Mouse (Mus musculus) large intestine, adult 2 months (tissue): ENCODE results near the gene Podnl1. TPM values are rescaled to one million over a fixed set of nuclear protein-coding genes. Genes with fewer than 3 reads are reported as not detected.

Source experiments
- DNase-seq: peaks from one replicate; pipeline ENCODE4 v3.0.0-alpha.2; 2012; ENCODE audit warnings: low read depth, low spot score
- WGBS: fragments of 180-500 bp; shearing (Covaris S2); methylation state at CpG from one replicate; pipeline ENCODE4 v1.1.7; 2018; 5-methylcytosine and 5-hydroxymethylcytosine counted together
- polyA plus RNA-seq: library from polyadenylated mRNA; depleted of rRNA; stranded (reverse); fragments of >200 nt; gene quantifications from 2 replicates; pipeline ENCODE4 v1.2.3, GENCODE M21; 2012; rRNA removed

Podnl1 gene
- polyA plus RNA-seq, result 5.6 and 5.9 TPM in 2 replicates

DNA sequence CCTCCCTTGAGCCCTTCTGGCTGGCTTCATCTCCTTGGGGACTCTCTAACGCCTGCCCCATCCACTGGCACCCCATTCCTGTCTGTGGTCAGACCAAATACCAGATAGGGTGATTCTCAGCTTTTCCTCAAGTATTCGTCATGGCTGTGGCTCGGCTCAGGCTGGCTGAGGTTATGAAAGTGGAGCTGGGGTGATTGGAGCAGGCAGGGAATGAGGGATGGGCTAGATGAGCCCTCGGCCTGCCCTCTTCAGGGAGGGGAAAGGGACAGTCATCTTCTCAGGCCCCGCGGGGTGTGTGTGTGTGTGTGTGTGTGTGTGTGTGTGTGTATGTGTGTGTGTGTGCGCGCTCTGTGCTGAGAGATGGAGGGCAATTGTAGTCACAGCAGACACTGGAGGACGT lies at the start of gene Podnl1:
Podnl1 (plus strand) TSS at position 334 of the 400 bp plus-strand sequence.
- WGBS, result 31% methylated on average over 9 of the region's 9 CpGs
- DNase-seq, result no peak

DNA sequence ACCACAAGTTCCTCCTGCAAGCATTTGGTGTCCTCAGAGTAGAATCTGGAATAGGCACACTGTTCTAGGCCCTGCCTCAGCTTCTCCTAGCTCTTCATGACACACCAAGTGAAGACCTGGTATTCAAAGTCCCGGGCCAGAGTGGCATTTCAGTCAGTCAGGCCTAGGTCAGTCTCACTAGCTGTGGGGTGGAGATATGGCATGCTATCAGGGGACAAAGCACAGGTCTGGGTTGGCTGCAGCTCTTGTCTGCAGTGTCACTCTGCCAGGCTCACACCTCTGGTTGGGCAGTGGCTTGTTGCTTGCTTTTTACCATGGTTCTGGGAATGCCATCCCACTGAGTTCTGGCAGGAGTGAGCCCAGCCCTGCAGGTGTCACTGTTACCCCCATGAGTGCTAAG lies 49.4 kb upstream of the Podnl1 start:
- 90% methylated on average over 1 of the region's 1 CpGs for WGBS

DNA sequence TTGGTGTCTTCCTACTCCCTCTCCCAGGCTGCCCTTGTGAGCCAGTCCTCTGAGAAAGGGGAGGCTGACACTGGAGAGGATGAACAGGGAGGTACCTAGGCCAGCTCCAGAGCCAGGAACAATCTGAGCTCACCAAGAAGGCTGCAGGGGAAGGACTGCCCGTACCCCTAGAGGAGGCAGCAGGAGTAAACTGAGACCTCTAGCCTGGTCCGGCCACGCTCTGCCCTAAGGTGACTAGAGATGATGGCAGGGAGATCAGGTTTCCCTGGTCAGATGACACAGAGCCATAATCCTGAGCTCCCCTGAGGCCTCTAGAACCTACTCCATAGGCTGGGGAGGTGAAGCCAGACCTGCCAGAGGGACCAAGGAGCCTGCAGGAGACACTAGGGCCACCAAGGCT lies 48.9 kb upstream of the Podnl1 start:
- WGBS, result 87% methylated on average over 3 of the region's 3 CpGs
- no peak for DNase-seq

More for the DNA sequence above, 49.4 kb upstream of the Podnl1 start:
- DNase-seq, result no peak

DNA sequence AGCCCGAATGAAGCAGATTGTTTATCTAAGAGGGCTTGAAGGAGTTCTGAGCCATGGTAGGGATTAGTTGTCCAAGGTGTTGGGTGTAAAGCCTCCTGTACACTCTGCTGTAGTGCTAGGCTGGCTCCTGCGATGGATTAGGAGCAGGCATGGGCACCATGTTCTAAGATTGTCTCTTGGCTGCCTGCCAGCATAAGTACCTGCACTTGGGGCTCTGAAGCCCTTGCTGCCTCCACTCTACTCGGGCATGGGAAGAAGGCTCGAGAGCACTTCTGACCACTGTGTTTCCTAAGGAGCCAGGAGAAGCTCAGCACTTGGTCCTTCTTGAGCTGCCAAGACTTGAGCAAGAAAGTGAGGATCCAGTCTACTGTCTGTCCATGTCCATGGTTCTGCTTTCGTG lies 46.6 kb upstream of the Podnl1 start:
- DNase-seq, result no peak

DNA sequence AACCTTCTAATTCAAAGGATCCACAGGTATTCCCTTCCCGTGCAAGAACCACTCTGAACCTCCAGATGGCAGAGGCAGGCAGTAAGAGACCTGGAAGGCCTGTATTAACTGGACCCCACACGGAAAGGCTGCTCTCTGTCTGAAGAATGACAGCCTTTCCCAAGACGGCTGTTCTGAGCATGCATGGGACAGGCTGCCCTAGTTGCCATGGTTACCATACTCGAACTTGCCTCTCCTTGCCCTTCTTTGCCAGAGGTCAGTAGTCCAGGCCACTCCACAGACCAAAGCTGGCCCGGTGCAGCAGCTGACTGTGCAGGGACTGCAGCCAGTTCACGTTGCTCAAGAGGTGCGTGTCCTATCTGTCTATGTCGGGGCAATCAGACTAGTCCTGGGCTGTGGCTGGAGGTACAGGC lies 42.0 kb upstream of the Podnl1 start:
- WGBS, result 61% methylated on average over 8 of the region's 8 CpGs
- no peak for DNase-seq

More for the DNA sequence above, 46.6 kb upstream of the Podnl1 start:
- WGBS, result 80% methylated on average over 5 of the region's 5 CpGs

DNA sequence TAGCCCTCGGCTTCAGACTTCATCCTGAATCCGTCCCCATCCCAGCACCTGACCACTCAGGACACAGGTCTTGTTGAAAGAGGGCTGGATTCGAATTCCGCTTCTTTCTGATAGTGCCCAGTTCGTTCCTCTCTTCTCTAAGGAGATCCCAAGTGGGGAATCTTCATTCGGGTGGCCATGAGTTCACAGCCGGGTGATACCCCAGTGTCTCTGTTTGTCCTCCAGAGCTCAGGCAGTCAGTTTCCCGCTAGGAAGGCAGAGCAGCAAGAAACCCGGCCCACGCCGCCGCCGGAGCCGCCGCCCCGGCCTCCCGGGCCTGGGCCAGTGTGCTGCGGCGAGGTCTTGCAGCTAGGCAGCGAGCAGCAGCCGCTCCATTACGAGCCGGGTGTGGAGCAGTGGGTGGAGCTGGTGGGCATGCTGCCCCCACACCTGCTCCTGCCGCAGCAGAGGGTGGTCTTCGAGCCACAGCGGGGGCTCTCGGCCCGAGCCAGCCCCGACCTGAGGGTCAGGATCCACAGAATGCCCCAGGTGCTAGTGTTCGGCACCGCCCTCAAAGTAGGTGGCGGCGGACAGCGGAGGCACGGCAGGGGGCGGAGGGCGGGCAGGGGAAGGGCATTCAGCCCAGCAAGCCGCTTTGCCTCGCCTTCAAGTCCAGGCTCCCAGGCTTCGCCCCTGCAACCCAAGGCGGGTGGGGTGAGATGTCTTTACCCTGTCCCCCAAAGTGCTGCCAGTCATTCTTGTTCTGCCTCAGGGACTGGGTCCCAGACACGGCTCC lies 41.3 kb upstream of the Podnl1 start:
- no peak for DNase-seq
- 81% methylated on average over 42 of the region's 42 CpGs for WGBS

DNA sequence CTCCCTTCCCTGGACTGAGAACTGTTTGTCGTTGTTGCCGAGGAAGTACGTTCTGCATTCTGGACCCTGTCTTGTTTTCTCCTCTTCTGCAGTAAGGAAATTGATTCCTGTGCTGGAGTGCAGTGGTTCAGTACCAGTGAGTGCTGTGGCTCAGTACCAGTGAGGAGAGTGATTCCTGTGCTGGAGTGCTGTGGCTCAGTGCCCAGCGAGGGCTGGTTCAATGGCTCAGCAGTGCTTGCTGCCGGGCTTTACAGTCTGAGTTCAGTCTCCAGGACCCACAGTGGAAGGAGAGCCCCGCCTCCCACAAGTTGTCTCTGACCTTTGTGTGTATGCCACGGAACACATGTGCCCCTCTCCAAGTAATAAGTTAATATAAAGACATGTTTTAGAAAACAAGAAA lies 38.6 kb upstream of the Podnl1 start:
- 88% methylated on average over 7 of the region's 7 CpGs for WGBS

DNA sequence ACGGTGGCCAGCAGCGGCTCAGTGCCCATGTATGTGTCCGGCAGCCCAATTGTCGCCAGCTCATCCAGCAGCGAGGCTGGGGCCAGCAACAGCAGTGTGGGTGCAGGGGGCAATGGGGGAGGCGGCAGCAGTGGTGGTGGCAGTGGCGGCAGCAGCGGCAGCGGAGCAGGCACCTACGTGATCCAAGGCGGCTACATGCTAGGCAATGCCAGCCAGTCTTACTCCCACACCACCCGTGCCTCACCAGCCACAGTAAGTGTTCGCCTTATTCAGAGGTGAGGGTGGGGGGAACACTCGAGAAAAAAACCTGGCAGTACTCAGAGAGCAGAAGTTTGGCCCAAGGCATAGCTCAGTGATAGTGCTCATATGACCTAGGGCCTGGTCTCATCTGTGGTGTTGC lies 38.0 kb upstream of the Podnl1 start:
- 96% methylated on average over 14 of the region's 14 CpGs for WGBS
- DNase-seq, result no peak

More for the DNA sequence above, 38.6 kb upstream of the Podnl1 start:
- DNase-seq, result no peak

DNA sequence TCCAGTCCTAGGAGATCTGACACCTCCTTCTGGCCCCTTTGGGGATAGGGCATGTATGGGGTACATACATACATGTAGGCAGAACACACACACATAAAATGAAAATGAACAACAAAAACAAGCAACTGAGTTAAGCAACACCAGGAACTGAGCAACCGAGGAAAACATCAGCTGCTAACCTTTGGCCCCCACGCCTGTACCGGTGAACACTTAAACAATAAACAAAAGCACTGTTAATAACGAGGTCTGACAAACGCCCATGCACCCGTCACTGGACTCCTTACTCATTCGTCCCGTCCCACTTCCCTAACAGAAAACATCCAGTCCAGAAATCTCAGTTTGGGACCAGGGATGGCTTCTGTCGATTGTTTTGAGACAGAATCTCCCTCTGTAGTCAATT lies 36.5 kb upstream of the Podnl1 start:
- 30% methylated on average over 9 of the region's 9 CpGs for WGBS

DNA sequence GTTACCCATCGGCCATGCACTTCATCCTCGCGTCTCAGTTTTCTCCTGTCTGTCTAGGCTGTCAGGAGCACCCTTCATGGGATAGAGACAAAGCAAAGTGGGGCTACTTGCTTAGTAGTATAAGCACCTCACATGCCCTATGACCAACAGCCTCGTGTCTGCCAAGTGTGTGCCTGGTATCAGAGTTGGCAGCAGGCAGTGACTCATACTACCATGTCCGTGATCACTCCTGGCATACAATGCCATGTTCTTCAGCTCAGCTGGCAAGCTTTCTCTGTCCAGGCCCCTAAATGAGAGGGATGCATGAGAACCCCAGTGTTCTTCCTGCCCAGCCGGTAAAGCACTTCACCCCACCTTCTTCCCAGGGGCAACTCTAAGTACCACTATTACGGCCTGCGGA lies 35.2 kb upstream of the Podnl1 start:
- WGBS, result 86% methylated on average over 8 of the region's 8 CpGs
- DNase-seq, result no peak

More for the DNA sequence above, 36.5 kb upstream of the Podnl1 start:
- no peak for DNase-seq

DNA sequence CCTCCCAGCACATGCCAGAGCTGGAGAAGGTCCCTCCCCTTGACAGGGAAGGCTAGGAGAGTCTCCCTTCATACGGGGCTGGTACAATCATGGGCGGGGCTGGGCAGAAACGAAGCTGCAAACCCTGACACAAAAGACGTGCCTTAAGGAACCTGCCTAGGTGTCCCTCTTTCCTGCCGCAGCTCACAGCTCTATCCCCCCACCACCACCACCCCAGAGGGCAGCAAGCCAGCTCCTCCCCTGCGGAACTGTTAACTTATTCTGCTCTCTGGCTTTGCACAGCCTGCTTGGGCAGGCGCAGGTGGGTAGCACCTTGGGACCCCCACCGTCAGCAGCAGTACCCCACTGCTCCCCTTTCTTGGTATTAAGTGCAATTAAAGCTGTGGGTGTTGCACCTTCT lies 29.7 kb upstream of the Podnl1 start:
- WGBS, result 59% methylated on average over 8 of the region's 8 CpGs
- no peak for DNase-seq

DNA sequence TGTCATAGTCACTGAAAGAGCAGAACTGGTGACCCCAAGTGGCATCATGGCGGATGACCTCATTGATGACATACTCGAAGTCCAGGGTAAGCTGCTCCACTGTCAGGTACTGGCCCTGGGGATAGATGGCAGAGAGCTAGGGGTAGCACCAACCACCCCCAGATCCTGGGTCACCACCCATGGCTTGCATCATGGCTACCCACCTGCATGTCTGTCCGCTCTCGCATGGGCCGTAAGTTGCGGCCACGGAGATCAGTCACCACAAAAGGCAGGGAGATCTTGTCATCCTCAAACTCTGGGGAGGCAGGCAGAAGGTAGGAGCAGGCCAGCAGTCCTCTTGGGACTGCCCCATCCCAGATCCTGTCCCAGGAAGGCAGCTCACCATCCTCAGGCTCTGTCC lies 27.4 kb upstream of the Podnl1 start:
- no peak for DNase-seq
- 94% methylated on average over 7 of the region's 7 CpGs for WGBS

DNA sequence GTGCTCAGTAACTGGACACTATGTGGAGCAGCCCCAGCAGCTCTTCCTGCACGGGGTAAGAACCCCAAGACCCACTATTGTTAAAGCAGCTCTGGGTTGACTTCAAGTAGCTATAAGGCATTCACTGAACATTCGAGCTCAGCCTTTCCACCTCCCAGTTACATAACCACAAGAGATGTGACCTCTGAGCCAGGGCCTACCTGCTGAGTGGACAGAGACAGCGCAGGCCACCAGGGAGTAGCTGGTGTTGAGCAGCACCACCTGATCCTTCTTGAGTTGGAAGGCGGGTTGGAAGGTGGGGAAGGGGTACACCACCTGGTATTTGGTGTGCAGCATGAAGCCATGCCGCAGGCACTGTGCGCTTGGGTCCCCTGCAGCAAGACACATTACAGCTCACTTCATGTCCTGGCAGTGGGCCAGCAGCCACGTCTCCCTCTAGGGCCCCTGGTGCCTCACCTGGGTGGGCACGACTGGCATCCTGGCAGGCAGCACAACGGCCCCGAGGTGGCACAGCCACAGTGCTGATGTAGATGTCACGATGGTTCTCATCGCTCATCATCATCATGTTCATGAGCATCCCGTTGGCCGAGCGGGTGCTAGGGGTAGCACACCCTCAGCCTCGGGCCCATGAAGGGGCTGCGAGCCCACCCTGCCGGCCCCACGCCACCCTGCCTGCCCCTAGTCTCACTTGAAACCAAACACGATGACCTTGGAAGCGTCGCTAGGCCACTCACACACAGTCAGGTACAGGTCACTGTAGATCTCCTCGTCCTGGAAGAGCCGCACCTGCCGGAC lies 24.1 kb upstream of the Podnl1 start:
- no peak for DNase-seq
- WGBS, result 88% methylated on average over 25 of the region's 25 CpGs

DNA sequence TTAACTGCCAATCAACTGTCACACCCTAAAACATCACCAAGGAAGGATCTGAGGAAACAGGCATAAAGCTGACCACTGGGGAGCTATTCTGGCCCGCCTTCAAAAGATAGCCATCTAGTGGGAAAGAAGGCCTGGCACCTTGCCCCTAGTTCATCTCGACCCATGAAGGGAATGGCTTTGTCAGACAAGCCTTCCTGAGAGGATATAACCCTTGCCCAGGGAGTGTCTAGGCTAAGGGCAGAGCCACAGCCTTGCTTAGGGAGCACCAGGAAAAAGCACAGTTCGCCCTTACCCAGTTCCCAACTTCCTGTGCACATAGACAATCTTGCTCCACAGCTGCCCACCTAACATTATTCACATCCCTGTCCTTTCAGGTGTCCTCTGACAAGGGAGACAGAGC lies 22.2 kb upstream of the Podnl1 start:
- 8% methylated on average over 3 of the region's 3 CpGs for WGBS
- DNase-seq, result peak; percentile 67

DNA sequence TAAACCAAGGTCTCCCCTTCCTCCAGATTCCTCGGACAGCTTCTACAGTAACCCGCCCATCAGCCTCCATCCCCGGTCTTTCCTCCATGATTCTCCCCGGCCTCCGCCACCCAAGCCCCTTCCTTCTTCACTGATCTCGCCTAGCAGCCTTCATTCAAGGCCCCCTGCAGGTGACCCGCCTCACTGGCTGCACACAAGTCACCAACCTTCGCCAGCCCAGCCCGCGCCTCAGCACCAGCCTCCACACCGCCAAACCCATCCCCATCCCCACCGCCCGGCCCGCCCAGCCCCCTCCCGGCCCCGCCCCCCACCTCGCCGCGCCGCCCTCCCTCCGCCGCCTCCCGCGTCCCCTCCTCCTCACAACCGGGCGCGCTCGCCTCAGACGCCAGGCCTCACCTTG lies 21.6 kb upstream of the Podnl1 start:
- DNase-seq, result no peak
- 1% methylated on average over 28 of the region's 29 CpGs for WGBS

DNA sequence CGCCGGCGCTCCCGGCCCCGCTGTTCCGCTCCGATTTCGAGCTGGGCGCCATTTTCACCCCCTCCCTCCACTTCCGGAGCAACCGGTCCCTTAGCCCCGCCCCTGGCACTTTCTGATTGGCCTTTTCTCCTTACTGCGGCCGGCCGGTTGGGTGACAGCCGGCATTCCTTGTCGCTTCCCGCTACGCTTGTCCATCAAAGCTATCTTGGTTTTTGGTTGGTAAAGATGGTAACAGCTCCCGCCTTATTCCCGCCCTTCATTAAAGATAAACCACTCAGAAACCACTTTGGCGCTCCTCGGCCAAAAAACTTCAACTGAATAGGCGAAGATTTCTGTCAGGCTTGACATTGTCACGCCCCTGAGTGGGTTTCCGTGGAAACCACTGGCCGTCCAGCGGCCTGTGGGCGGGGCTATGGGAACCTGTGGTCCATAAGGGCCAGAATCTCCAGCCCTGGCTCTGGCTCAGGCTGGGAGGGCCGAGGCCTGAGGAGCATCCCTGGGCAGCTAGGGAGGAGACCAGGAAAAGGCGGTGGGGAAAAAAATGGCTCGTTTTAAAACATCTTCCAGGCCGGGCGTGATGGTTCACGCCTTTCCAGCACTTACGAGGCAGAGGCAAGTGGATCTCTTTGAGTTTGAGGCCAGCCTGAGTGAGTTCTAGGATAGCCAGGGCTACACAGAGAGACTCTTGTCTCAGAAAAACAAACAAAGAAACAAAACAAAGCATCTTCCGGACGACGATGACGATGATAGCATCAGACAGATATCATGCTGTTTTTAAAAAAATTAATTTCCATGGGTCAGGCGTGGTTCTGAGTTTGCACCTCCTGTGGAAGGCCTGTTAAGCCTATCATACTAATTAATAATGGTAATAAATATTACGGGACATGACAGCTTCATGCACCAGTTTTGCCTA lies 20.8 kb upstream of the Podnl1 start, which contains the start of gene Dcaf15:
Dcaf15 (minus strand) TSS at position 72 of the 913 bp plus-strand sequence.
- DNase-seq, result peak; percentile 96
- 6% methylated on average over 42 of the region's 42 CpGs for WGBS

DNA sequence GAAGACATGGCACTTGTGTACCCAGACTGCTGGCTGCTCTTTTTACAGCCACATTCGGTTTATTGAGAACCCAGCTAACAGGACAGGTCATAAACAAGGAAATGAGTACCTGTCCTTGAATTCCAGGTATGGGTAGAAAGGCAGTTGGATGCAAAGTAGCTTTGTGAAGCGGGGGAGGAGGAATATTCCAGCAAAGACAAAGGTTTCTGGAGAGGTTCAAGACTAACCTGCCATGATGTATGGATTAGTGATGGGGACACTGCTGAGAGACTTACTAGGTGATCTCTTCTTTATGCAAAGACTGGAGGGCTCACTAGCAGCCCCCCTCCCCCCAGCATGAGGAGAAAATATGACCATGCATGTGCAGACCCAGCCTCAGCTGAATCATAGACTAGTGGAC lies 20.1 kb upstream of the Podnl1 start:
- no peak for DNase-seq
- 54% methylated on average over 2 of the region's 2 CpGs for WGBS

DNA sequence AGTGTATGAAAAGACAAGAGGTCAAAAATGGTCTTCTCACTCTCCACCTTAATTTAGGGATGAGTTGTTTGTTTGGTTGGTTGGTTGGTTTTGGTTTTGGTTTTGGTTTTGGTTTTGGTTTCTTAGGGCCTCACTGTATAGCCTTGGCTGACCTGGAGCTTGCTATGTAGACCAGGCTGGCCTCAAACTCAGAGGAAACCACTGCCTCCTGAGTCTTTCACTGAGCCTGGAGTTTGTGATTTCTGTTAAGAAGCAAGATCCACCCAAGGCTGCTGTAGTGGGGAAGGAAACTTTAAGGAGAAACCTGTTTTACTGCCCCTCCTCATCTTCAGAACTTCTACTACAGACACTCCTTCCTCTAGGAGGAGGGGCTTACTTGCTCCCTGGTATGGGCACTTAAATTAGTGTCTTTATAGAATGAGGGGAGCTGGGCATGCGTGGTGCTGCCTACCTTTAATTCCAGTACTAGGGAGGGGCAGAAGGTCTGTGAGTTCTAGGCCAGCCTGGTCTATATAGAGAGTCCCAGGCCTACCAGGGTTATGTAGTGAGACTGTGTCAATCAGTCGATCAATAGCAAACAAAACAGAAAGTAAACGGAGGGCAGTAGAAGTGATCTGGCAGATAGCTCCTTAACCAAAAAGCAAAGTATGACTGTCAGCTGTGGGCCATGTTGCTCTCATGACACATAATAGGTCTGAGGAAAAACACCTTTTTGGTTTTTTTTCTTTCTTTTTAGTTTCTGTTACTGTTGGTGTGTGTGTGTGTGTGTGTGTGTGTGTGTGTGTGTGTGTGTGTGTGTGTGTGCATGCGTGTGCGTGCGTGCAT lies 19.4 kb upstream of the Podnl1 start:
- no peak for DNase-seq

DNA sequence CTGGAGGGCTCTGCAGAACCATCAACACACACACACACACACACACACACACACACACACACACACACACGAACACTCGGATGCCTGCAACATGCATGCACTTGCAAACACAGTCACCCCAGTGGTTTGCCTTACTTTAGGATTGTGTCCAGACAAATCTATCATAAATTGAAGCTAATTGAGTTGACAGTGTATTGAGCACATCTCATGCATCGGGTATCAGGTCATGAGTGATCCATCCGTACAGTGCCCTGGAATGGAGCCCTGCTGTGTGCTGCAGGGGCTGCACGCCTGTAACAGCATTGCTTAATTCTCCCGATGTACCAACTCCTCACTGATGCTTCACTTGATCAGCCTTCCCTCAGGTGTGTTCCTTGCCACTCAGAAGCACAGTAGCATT lies 10.1 kb upstream of the Podnl1 start:
- WGBS, result 86% methylated on average over 6 of the region's 6 CpGs

More for the DNA sequence above, 19.4 kb upstream of the Podnl1 start:
- 84% methylated on average over 6 of the region's 6 CpGs for whole genome bisulfite sequencing

More for the DNA sequence above, 10.1 kb upstream of the Podnl1 start:
- no peak for DNase-seq
